Mouse (Mus musculus) right cerebral cortex, postnatal 36 days (tissue): ENCODE data around the gene Il12rb1.
"Not testable (repeated sequence)": the region's sequence is repeated elsewhere in the genome, so short reads cannot be mapped to it uniquely, and the experiment has no call there.

Source experiments
- DNase-seq, 2 experiments: peaks; one replicate each; pipeline ENCODE4 v3.0.0; 2022; ENCODE audit warnings: low spot score in 2 of 2, mixed read lengths in 1 of 2

Il12rb1 gene

DNA sequence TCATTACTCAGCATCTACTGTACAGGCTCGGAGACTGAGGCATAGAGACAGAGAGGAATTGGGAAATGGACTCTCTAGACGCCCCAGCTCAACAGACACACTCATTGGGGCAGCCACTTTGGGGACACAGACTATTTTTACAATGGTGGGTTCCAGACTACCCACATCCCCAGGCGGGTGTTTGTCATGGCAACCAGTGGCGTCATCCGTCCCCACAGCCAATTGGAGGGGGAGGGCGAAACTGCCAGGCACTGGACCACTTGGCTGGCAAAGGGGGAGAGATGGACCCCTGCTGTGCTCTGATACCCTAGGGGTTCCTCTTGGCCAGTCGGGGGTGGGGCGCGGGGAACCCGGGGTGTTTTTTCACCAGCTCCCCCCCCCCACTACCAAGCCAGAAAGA lies 7.6 kb upstream of the Il12rb1 start:
- peak in 1 of 2 experiments; percentile 71 for DNase-seq

DNA sequence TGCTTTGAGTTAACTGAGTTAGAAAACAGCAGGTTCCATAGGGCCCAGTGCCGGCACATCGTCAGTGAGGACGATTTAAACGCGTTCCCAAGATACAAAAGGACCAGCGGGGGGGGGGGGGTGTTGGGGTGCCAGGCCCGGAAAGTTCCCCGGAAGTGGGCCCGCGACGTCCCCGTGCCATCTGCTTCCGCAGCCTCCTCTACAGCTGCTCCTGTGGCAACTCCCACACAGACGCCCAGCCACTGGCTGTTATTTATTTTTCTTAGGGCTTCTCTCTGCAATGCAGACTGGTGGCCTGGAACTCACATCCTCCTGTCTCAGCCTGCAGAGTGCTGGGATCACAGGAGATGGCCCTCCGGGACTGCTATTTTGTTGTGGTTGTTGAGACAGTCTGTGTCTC lies 7.1 kb upstream of the Il12rb1 start:
- peak; percentile 81 to 85 for DNase-seq

DNA sequence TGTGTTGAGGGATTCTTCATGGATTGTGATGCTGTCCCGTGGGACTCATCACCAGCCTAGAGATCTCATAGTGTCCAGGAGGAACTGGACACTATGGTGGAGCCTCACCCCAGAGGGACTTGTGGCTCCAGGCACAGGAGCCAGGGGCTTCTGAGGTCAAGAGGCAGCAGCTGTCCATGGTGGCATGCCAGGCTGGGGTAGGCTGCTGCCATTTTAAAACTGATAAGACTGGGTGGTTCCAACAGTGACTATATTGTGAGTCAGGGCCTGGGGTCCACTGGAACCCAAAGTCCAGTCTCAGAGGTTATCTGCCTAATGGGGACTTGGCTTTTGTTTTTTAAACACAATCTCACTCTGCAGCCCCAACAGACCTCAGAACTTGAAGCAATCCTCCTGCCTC lies 6.4 kb upstream of the Il12rb1 start:
- no peak for DNase-seq

DNA sequence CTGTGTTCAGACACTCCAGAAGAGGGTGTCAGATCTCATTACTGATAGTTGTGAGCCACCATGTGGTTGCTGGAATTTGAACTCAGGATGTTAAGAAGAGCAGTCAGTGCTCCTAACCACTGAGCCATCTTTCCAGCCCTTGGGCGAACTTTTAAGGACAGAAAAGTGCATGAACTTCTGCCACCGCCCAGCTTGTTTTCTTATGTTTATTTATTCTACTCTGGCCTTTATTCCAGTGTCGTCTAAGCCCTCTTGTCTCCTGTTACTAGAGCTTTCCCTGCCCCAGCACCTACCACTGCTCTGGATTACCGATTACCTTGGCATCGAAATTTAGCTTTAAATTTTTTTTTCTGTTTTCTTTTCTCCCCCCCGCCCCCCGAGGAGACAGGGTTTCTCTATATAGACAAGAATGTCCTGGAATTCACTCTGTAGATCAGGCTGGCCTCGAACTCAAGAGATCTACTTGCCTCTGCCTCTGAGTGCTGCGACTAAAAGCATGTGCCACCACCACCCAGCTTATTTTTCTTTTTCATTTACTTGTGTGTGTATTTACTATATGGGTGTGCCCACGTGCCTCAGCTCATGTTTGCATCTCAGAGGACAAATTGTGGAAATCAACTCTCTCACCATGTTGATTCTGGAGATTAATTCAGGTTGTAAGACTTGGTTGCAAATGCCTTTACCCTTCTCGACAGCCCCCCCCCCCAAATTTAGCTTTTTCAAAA lies 5.3 kb upstream of the Il12rb1 start:
- DNase-seq, result no peak

DNA sequence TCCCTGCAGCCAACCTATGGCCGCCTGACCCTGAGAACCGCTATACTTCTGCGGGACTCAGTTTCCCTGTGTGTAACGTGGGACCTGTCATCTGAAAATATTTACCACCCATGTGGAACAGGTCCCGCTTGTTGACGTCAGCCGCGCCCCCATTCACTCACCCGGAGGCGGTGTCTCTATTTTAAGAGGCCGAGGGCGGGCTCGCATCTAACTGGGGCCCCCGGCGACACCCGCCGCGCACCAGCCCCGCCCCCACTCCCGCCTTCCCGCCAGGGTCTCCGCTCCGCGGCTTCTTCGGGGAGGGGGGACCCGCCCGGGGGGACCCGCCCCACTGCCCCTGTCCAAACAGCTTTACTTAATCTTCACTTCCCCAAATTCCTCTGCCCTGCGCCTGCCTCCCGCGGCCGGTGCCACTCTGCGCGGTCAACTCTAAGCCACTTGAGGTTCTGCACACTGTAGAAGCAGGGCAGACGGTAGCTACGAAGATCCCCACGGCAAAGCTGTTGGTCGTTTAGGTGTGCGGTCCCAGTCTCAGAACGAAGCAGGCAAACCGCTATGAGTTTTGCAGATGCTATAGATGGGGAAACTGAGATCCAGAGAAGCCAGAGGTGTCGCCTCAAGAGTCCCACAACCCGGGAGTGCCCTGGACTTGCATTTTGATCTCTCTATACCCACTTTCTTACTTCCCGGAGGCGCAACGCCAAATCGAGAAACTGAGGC lies 4.3 kb upstream of the Il12rb1 start:
- peak; percentile 73 to 85 for DNase-seq

DNA sequence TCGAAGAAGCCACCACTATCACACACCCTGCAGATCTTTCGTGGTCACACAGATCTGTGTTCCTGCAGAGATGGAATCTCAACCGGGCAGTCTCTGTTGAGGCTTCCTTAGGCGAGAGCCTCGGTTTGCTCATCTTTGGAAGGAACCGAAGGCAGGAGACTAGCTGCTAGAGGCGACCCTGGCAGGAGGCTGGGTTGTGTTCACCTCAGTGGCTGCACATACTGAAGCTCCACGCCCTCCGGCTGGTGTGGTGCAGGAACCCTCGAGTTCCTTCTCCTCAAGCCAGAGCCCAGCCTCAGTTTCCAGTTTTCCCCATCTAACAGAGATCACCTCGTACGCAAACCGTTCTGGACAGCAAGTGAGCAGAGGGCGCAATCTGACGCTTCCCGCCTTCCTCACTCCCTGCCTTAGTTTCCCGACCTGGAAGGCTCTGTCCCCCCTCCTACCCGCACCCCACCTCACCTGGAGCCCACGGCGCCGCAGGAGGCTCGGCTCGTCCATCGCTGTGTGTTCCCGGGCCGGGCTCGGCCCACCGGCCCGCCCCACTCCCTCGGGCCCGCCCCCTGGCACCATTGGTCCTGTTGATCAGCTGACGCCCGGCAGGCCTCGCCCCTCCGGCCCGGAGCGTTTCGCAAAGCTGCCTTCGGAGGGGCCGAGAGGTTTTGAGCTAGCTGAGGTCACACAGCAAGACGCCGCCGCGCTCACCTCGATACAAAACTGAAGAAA lies 3.6 kb upstream of the Il12rb1 start, which contains the start of gene Mast3:
Gene Mast3 (minus strand): TSS at position 574 of the 726 bp plus-strand sequence.
- DNase-seq, result peak; percentile 73 to 77

DNA sequence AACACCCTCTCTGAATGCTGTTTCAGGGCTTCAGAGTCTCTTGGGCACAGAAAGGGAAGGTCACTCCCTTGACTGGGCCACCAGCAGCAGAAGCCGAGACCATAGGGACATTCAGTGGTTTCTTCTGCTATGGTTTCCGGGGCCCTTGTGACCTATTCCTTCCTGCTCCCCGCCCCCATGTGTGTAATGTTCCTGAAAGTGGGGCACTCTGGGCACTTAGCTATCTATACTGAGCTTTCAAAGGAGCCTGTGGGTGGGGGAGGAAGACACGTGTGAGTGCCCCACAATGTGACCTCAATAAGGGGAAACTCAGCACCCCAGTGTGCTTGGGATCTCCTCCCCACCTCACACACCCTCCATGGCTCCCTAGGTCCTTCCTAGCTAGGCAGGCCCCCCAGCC lies 1.7 kb upstream of the Il12rb1 start:
- no peak for DNase-seq

DNA sequence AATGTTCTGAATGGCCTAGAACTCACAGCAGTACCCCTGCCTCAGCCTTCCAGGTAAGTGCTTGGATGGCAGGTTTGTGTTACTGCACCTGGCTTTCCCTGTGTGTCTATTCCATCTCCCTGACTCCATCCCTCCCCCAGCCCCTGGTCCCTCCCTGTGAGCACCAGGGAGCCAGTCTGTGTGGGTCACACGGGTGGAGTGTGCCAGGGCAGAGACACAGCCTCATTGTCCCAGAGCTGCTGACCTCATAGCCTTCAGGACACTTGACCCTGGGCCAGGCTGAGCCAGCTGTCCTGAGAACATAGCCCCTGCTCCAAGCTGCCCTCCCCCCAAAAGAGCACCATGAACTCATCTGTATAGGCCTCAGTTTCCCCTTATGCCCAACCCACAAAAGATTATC lies 945 bp upstream of the Il12rb1 start:
- DNase-seq, result no peak

DNA sequence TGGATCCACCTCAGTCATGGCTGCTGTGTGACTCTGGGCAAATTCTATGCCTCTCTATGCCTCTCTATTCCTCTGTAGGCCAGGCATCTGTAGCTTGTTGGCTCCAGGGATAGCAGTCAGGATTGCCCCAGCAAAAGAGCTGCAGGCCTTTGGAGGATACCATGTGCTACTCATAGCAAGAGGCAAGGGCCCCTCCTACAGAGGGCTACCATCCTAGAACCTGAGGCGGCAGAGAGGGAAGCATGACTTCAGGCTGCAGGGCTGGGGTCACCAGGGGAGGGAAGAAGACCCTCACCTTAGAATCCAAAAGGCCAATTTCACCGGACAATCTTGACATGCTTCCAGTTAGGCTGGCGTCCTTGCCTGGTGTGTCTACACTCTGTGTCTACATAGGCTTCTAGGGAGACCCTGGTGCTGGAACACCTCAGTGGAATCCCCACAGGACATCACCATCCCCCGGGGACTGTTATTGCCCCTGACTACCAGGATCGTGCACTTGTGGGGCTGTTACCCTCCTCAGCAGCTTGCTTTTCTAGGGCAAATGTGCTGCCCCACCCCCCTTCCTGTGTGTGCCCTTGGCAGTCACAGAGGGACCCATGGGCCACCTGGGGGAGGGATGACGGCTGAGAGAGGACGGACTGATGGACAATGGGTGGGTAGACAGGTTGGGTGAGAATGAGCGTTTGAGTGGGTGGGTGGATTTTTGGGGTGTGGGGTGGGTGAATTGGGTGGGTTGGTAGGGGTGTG lies 879 bp downstream of the Il12rb1 start:
- no peak for DNase-seq

DNA sequence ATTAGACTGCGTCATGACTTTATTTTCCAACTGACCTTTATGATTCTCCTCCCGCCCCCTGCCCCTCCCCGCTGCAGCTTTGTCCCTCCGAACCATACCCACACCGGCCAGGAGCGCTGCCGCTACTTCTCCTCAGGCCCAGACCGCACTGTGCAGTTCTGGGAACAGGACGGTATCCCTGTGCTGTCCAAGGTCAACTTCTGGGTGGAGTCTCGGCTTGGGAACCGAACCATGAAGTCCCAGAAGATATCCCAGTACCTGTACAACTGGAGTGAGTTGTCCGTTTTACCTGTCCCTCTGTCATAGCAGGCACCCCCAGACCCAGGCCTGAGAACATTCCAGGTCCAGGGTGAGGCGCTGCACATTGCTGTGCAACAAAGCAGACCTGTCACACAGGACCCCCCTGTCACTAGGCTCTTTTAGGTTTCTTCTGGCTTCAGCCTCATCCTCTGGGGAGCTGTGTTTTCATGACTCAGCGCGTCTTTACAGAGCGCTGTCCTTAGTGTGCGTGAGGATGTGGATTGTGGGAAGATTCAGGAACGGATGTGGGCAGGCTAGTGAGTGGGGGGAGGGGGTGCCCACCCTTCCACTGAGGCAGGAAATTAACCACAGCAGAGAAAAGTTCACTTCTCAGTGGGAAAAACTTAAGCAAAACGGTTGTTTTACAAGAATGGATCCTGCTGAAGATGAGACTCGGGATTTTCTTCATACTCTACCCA lies 2.9 kb downstream of the Il12rb1 start:
- DNase-seq, result no peak

DNA sequence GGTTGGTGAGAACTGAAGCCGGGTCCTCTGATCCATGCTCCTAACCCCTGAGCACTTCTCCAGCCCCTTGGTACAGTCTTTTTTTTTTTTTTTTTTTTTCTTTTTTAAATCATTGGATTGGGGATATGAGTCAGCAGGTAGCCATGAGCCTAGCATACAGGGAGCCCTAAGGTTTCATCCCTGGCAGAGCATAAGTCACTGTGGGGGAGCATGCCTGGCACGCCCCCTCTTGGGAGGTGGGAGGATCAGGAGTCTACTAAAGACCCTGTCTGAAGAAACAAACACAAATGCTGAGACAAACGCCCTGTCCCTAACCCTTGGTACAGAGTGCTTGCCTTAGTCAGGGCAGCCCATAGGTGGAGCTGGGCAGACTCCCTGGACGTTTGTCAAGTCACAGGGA lies 3.8 kb downstream of the Il12rb1 start:
- no peak for DNase-seq

DNA sequence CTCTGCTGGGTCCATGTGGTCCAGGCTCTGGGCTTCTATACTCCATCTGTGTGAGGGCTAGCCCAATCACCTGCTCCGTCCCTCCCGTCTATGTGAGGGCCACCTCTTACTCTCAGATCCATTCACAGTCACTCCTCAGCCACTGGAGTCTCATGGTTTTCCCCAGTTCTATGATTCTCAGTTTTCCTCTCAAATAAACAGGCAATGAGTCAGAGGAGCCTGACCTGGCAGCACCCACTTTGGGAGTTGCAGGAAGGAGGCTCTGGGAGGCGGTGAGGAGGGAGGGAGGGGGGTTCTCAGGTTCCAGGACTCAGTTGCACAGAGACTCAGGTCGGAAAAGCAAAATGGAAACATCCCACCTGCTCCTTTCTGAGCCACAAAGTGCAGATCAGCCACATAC lies 4.6 kb downstream of the Il12rb1 start:
- no peak for DNase-seq

DNA sequence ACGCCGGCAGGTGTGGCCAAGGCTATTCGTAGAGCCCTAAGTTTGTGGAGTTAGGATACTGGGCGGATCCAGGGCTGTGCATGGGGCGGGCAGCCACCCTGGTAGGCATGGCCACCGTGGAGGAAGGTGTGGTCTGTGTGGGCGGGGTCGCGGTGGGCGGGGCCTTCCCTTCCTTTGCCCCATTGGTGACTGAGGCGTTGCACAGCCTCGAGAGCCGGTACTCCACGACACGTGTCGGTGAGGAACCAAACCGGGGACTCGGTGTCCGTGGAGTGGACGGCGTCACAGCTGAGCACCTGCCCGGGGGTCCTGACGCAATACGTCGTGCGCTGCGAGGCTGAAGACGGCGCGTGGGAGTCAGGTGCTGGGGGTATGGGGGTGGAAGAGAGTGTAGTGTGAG lies 8.4 kb downstream of the Il12rb1 start:
- no peak for DNase-seq

DNA sequence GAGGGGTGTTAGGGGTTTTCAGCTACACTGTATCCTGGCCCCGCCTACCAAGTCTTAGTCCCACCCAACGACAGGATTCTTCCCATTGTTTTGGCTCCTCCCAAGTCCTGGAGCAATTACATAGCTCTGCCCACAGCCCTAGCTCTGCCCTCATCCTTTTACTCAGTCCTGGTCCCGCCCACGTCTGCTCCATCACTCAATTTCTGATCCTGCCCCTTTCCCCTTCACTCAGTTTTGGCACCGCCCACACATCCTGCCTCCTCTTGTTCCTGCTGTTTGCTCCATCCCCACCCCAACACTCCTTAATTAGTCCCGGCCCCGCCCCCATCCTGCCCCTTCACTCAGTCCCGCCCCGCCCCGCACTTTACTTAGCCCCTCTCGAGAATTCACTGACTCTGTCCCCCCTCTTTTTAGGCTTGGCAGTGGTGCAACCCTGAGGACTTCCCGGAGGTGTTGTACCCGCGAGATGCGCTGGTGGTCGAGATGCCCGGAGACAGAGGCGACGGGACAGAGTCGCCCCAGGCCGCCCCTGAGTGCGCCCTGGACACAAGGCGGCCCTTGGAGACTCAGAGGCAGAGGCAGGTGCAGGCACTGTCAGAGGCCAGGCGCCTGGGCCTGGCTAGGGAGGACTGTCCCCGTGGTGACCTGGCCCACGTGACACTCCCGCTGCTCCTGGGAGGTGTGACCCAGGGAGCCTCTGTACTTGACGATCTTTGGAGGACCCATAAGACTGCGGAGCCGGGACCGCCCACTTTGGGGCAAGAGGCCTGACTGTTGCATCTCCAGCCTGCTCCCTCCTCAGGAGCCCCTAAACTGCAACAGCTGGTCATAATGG lies 12.1 kb downstream of the Il12rb1 start:
- no peak for DNase-seq

DNA sequence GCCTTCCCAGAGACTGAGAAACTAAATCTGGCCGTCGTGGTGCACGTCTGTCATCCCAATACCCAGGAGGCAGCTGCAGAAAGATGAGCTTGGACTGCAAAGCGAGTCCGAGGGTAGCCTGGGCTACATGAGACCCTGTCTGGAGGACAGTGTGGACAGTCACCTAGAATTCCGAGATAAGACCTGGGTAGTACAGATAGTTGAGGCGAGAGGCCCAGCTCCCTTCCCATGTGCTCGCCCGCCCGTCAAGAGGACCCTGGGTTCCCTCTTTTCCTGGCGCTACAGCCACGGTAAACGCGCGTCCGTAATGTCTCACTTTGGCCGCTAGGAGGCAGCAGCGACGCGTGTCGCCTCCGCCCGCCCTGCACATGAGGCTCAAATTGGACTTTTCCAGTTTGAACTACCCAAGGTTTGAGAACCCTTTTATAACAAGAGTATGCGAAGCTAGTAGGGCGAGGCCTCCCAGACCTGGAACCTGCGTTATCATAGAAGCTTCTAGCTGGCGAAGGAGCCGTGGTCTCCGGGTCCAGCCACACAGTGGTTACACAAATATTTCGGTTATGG lies 13.2 kb downstream of the Il12rb1 start:
- no peak for DNase-seq

DNA sequence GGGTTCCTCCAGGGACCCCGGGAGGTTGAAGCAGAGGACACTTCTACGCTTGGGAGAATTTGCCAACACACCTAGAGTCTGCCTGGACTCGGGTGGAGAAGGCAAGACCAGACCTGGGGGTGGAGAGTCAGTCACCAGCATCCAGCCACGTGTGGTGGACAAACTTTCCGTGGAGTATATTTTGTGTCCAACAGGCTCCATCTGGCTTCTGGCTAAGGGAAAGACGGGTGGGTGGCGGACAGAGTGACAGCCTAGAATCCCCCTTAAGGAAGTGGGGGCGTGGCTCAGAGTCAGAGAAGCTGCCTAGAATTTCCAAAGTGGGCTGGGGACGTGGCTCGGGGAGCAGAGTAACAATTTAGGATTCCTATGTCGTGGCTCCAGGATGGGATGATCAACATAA lies 13.7 kb downstream of the Il12rb1 start:
- DNase-seq, result no peak

DNA sequence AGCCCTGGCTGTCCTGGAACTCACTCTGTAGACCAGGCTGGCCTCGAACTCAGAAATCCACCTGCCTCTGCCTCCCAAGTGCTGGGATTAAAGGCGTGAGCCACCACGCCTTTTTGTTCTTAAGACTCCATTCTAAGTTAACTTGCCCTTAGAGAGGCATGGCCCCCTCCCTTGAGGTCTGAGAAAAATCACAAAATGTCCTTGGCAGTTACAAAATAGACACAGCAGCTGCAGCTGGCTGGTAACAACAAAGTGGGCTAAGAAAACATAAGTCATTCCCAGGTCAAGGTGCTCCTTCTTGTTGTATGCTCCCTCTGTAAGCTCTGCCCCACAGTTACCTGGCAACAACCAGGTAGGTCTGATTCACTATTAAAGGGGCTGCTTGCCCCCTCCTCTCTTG lies 14.3 kb downstream of the Il12rb1 start:
- not testable (repeated sequence) for DNase-seq

DNA sequence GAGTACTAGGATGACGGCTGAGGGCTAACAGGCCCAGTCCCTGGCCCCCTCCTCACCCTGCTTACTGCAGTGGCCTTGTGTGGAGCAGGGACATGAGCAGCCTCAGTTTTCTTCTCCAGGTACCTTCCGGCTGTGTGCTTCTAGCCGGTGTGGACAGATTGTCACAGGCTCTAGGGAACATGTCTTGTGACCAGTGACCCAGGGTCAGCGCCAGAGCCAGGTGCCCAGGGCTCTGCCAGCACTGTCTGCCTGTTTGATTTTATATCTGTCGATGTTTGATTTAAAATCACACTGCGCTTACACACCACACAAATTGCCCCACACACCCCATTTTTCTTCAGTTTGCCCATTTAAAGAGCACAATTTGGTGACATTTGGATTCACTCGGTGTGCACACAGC lies 15.6 kb downstream of the Il12rb1 start:
- no peak for DNase-seq

DNA sequence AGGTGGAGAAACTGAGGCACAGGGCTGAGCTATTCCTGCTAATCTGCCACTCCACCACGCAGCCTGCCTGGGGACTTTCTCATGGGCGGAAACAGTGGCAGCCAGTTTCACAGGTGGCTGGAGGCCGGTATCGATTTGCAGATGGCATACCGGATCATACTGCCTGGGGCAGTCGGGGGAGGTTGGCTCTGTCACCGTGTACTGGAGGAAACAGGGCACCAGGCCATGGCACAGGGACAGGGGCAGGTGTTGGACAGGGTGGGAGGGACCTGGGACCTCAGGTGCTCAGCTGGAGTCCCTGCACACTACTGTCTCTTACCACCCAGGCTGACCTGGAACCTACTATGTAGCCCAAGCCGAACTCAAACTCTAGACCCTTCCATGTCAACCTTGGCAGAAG lies 17.6 kb downstream of the Il12rb1 start:
- DNase-seq, result no peak

DNA sequence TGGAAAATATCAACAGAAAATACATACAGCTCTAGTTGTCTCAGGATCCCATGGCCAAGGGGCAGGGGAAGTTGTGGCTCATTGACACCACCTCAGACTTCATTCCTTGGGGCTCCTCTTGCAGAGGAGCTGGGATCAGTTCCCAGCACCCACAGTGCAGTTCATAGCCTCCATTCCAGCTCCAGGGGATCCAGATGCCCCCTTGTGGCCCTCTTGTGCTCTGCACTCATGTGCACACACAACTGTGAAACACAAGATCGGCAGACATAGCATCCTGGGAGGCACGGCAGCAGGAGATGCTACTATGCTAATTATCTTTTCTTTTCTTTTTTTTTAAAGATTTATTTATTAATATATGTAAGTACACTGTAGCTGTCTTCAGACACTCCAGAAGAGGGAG lies 18.8 kb downstream of the Il12rb1 start:
- DNase-seq, result no peak
